Mouse (Mus musculus) megakaryocyte-erythroid progenitor cell, adult 5-6 weeks (primary cell): ENCODE data around the gene Nt5c. TPM values are rescaled to one million over a fixed set of nuclear protein-coding genes. Genes with fewer than 3 reads are reported as not detected.
"Not testable (repeated sequence)": the region's sequence is repeated elsewhere in the genome, so short reads cannot be mapped to it uniquely, and the experiment has no call there.

Experiments used
- ATAC-seq: replicated peaks from 2 replicates; pipeline ENCODE4 v1.8.0; 2016; ENCODE audit warnings: mild to moderate bottlenecking, inconsistent platforms; ENCODE audit not compliant: severe bottlenecking, poor library complexity, low FRiP score, low TSS enrichment
- total RNA-seq, 2 experiments: library from RNA; stranded (forward) in 1 of 2; stranded (reverse) in 1 of 2; fragments of 200-1000, 215-1000 nt in 1 of 2; fragments of >200 nt in 1 of 2; fragmentation: Nextera tagmentation in 1 of 2; gene quantifications; 2 replicates each; pipeline ENCODE4 v1.2.3; 2014 to 2017

Nt5c gene
- total RNA-seq, 2 experiments from 2014 or later = 101 to 117 TPM

GRCm38 (mm10) chr11:115512407-115513183 is 20.9 kb upstream of the Nt5c start:
- no peak for ATAC-seq

GRCm38 (mm10) chr11:115512004-115512403 is 20.3 kb upstream of the Nt5c start:
- no peak for ATAC-seq

- ATAC-seq = peak; percentile 56
Observed at GRCm38 (mm10) chr11:115511121-115511520, 19.5 kb upstream of the Nt5c start.

GRCm38 (mm10) chr11:115510507-115510888 is 18.8 kb upstream of the Nt5c start:
- ATAC-seq = no peak

- no peak for ATAC-seq
Observed at GRCm38 (mm10) chr11:115509773-115510506, 18.3 kb upstream of the Nt5c start.

- ATAC-seq = peak; percentile 51
Observed at GRCm38 (mm10) chr11:115508061-115508460, 16.4 kb upstream of the Nt5c start.

GRCm38 (mm10) chr11:115506586-115506985 is 14.9 kb upstream of the Nt5c start:
- peak; percentile 75 for ATAC-seq

- ATAC-seq = no peak
Observed at GRCm38 (mm10) chr11:115502636-115503035, 11.0 kb upstream of the Nt5c start.

- not testable (repeated sequence) for ATAC-seq
Observed at GRCm38 (mm10) chr11:115496559-115496958, 4.9 kb upstream of the Nt5c start.

GRCm38 (mm10) chr11:115492387-115492786 is 725 bp upstream of the Nt5c start:
- ATAC-seq = peak; percentile 25

- no peak for ATAC-seq
Observed at GRCm38 (mm10) chr11:115490441-115491355, 964 bp downstream of the Nt5c start.

- no peak for ATAC-seq
Observed at GRCm38 (mm10) chr11:115488551-115489104, 3.0 kb downstream of the Nt5c start.

- no peak for ATAC-seq
Observed at GRCm38 (mm10) chr11:115485155-115485554, 6.5 kb downstream of the Nt5c start.

GRCm38 (mm10) chr11:115483726-115484125 is 7.9 kb downstream of the Nt5c start:
- ATAC-seq = peak; percentile 60; the same call in 1 of the 2 replicates

- ATAC-seq = no peak
Observed at GRCm38 (mm10) chr11:115483278-115483677, 8.4 kb downstream of the Nt5c start.

- no peak for ATAC-seq
Observed at GRCm38 (mm10) chr11:115481553-115482259, 10.0 kb downstream of the Nt5c start.

- ATAC-seq = no peak
Observed at GRCm38 (mm10) chr11:115478296-115478938, 13.2 kb downstream of the Nt5c start.

- not testable (repeated sequence) for ATAC-seq
Observed at GRCm38 (mm10) chr11:115477388-115477787, 14.3 kb downstream of the Nt5c start.
